Mouse (Mus musculus): ENCODE measurements around the gene Tgfa. TPM values are rescaled to one million over a fixed set of nuclear protein-coding genes. Genes with fewer than 3 reads are reported as not detected.

The Tgfa gene
- polyA plus RNA-seq, 1 experiment: 0.20 TPM

- Histone ChIP-seq H3K4me2 (ENCODE audit: low read depth) (no peak overlapping the region), H3K36me3 (ENCODE audit: control insufficient read depth, insufficient read depth) (no peaks in the 10 kb centered on the region), H3K79me2 (ENCODE audit: control insufficient read depth, insufficient read depth) (no peaks in the 10 kb centered on the region), H3K4me3 (no peak overlapping the region), H3ac (ENCODE audit: control insufficient read depth, insufficient read length) (no peak overlapping the region), H3K27me3 (ENCODE audit: control insufficient read depth, insufficient read depth, insufficient read length) (peaks cover 8% of the 10 kb centered on the region)
- no peak for TF ChIP-seq MYOD1 (IDR thresholded peaks at IDR 0.05; ENCODE audit: control insufficient read depth in 1 of 3, insufficient read length in 2 of 3, low read depth in 2 of 3)
- TF ChIP-seq SRF (IDR thresholded peaks at IDR 0.05; ENCODE audit: control insufficient read depth, insufficient read length, low read depth): no peak
- TF ChIP-seq MAX (IDR thresholded peaks at IDR 0.05; ENCODE audit: low read depth): no peak
- TF ChIP-seq MYOG (IDR thresholded peaks at IDR 0.05; ENCODE audit: control insufficient read depth in 1 of 3, insufficient read depth in 1 of 3, insufficient read length in 2 of 3, low read depth in 2 of 3): no peak
- TF ChIP-seq CEBPB (IDR thresholded peaks at IDR 0.05; ENCODE audit: insufficient read depth, poor library complexity, severe bottlenecking): no peak
- TF ChIP-seq USF1 (IDR thresholded peaks at IDR 0.05; ENCODE audit: low read depth): no peak
- no peak for TF ChIP-seq TCF12 (IDR thresholded peaks at IDR 0.05; ENCODE audit: insufficient read depth, poor library complexity, severe bottlenecking)
These were observed 41.5 kb upstream of the Tgfa start for GRCm38 (mm10) chr6:86153436-86153990.

GRCm38 (mm10) chr6:86154006-86154405 lies 41.0 kb upstream of the Tgfa start:
- no peak for TF ChIP-seq MYOD1 (IDR thresholded peaks at IDR 0.05; ENCODE audit: control insufficient read depth in 1 of 3, insufficient read length in 2 of 3, low read depth in 2 of 3)
- TF ChIP-seq CEBPB (IDR thresholded peaks at IDR 0.05; ENCODE audit: insufficient read depth, poor library complexity, severe bottlenecking): no peak
- no peak for TF ChIP-seq TCF3 (IDR thresholded peaks at IDR 0.05; ENCODE audit: insufficient read length, low read depth)
- no peak for TF ChIP-seq TCF12 (IDR thresholded peaks at IDR 0.05; ENCODE audit: insufficient read depth, poor library complexity, severe bottlenecking)
- no peak for TF ChIP-seq SRF (IDR thresholded peaks at IDR 0.05; ENCODE audit: control insufficient read depth, insufficient read length, low read depth)
- no peak for TF ChIP-seq USF1 (IDR thresholded peaks at IDR 0.05; ENCODE audit: low read depth)
- no peak for TF ChIP-seq REST (IDR thresholded peaks at IDR 0.05; ENCODE audit: insufficient read depth, insufficient read length)
- no peak for TF ChIP-seq E2F4 (IDR thresholded peaks at IDR 0.05; ENCODE audit: insufficient read depth)
- no peak for TF ChIP-seq POLR2AphosphoS2 (IDR thresholded peaks at IDR 0.05; ENCODE audit: insufficient read length, low read depth)
- no peak for TF ChIP-seq MAX (IDR thresholded peaks at IDR 0.05; ENCODE audit: low read depth)
- no peak for TF ChIP-seq MYOG (IDR thresholded peaks at IDR 0.05; ENCODE audit: control insufficient read depth in 1 of 3, insufficient read depth in 1 of 3, insufficient read length in 2 of 3, low read depth in 2 of 3)

GRCm38 (mm10) chr6:86154481-86154880 lies 40.5 kb upstream of the Tgfa start:
- peaks cover 8% of the 10 kb centered on the region for H3K27me3 ChIP-seq (ENCODE audit: control insufficient read depth, insufficient read depth, insufficient read length)
- H3ac ChIP-seq (ENCODE audit: control insufficient read depth, insufficient read length): no peak overlapping the region
- H3K79me2 ChIP-seq (ENCODE audit: control insufficient read depth, insufficient read depth): no peaks in the 10 kb centered on the region
- TF ChIP-seq USF1 (IDR thresholded peaks at IDR 0.05; ENCODE audit: low read depth): no peak
- TF ChIP-seq POLR2A (IDR thresholded peaks at IDR 0.05; ENCODE audit: insufficient read length, low read depth): no peak
- TF ChIP-seq E2F4 (IDR thresholded peaks at IDR 0.05; ENCODE audit: insufficient read depth): no peak
- TF ChIP-seq MYOD1 (IDR thresholded peaks at IDR 0.05; ENCODE audit: control insufficient read depth in 1 of 3, insufficient read length in 2 of 3, low read depth in 2 of 3): no peak
- TF ChIP-seq POLR2AphosphoS2 (IDR thresholded peaks at IDR 0.05; ENCODE audit: insufficient read length, low read depth): no peak
- no peak for TF ChIP-seq MYOG (IDR thresholded peaks at IDR 0.05; ENCODE audit: control insufficient read depth in 1 of 3, insufficient read depth in 1 of 3, insufficient read length in 2 of 3, low read depth in 2 of 3)
- TF ChIP-seq MAX (IDR thresholded peaks at IDR 0.05; ENCODE audit: low read depth): no peak
- TF ChIP-seq TCF3 (IDR thresholded peaks at IDR 0.05; ENCODE audit: insufficient read length, low read depth): no peak
- TF ChIP-seq CEBPB (IDR thresholded peaks at IDR 0.05; ENCODE audit: insufficient read depth, poor library complexity, severe bottlenecking): no peak
- no peak for TF ChIP-seq TCF12 (IDR thresholded peaks at IDR 0.05; ENCODE audit: insufficient read depth, poor library complexity, severe bottlenecking)
- no peak for TF ChIP-seq REST (IDR thresholded peaks at IDR 0.05; ENCODE audit: insufficient read depth, insufficient read length)
- no peak for TF ChIP-seq SRF (IDR thresholded peaks at IDR 0.05; ENCODE audit: control insufficient read depth, insufficient read length, low read depth)
- H3K36me3 ChIP-seq (ENCODE audit: control insufficient read depth, insufficient read depth): no peaks in the 10 kb centered on the region
- no peak overlapping the region for H3K4me3 ChIP-seq
- H3K4me2 ChIP-seq (ENCODE audit: low read depth): no peak overlapping the region

More at GRCm38 (mm10) chr6:86154006-86154405, 41.0 kb upstream of the Tgfa start:
- H3ac ChIP-seq (ENCODE audit: control insufficient read depth, insufficient read length): no peak overlapping the region
- H3K36me3 ChIP-seq (ENCODE audit: control insufficient read depth, insufficient read depth): no peaks in the 10 kb centered on the region
- peaks cover 8% of the 10 kb centered on the region for H3K27me3 ChIP-seq (ENCODE audit: control insufficient read depth, insufficient read depth, insufficient read length)
- H3K4me2 ChIP-seq (ENCODE audit: low read depth): no peak overlapping the region
- no peaks in the 10 kb centered on the region for H3K79me2 ChIP-seq (ENCODE audit: control insufficient read depth, insufficient read depth)
- no peak overlapping the region for H3K4me3 ChIP-seq

- H3K27me3 ChIP-seq (ENCODE audit: control insufficient read depth, insufficient read depth, insufficient read length): peaks cover 8% of the 10 kb centered on the region
- no peak overlapping the region for H3K4me3 ChIP-seq
- no peaks in the 10 kb centered on the region for H3K36me3 ChIP-seq (ENCODE audit: control insufficient read depth, insufficient read depth)
- TF ChIP-seq CEBPB (IDR thresholded peaks at IDR 0.05; ENCODE audit: insufficient read depth, poor library complexity, severe bottlenecking) (no peak), MYOG (IDR thresholded peaks at IDR 0.05; ENCODE audit: control insufficient read depth in 1 of 3, insufficient read depth in 1 of 3, insufficient read length in 2 of 3, low read depth in 2 of 3) (peak in 2 of 3 experiments; percentile 65 to 85), SRF (IDR thresholded peaks at IDR 0.05; ENCODE audit: control insufficient read depth, insufficient read length, low read depth) (no peak), TCF3 (IDR thresholded peaks at IDR 0.05; ENCODE audit: insufficient read length, low read depth) (peak; percentile 17), MYOD1 (IDR thresholded peaks at IDR 0.05; ENCODE audit: control insufficient read depth in 1 of 3, insufficient read length in 2 of 3, low read depth in 2 of 3) (peak in 2 of 3 experiments; percentile 30 to 63)
- no peak overlapping the region for H3ac ChIP-seq (ENCODE audit: control insufficient read depth, insufficient read length)
- peak overlapping the region; percentile 66 for H3K4me2 ChIP-seq (ENCODE audit: low read depth)
- no peaks in the 10 kb centered on the region for H3K79me2 ChIP-seq (ENCODE audit: control insufficient read depth, insufficient read depth)
These were observed 37.5 kb upstream of the Tgfa start for GRCm38 (mm10) chr6:86157253-86158234.
